Mouse (Mus musculus) G1E (cell line): ENCODE measurements around the gene Rnf217.

Experiments
- CTCF ChIP-seq: IDR thresholded peaks from 2 replicates; pipeline ENCODE4 v1.5.1; 2012; ENCODE audit warnings: low read depth, low read length, inconsistent platforms, mixed read lengths
- GATA1 ChIP-seq: IDR thresholded peaks from 2 replicates; pipeline ENCODE4 v1.6.1; 2012; ENCODE audit warnings: borderline replicate concordance, low read length, inconsistent platforms, mixed read lengths
- POLR2AphosphoS5 ChIP-seq: IDR thresholded peaks from 2 replicates; pipeline ENCODE4 v1.6.1; 2012; ENCODE audit warnings: low read depth, low read length, inconsistent platforms; ENCODE audit not compliant: insufficient replicate concordance
- TAL1 ChIP-seq: conservative IDR thresholded peaks from 2 replicates; pipeline ENCODE4 v1.6.1; 2012; ENCODE audit warnings: low read depth, low read length, inconsistent platforms, mixed read lengths

DNA sequence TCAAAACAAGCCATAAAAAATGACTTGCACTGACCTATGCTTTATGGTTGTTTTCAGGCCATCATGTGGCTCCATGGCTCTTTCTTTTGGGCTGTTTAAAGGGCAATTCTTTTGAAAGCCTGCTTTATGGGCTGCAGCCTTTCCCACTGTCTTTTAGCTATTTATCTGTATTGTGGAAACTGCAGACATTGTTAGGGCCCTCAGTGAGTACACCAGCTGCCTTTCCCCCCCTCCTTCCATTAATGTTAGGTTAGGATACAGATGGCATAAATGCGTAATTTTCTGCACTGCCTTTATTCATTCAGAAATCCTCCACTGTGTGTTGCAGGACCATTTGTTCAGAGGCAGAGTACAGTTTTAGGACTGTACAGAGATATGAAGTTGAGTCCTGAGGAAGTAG, 93.1 kb downstream of the Rnf217 start:
- no peak for TF ChIP-seq CTCF
- no peak for TF ChIP-seq TAL1
- TF ChIP-seq POLR2AphosphoS5, result no peak
- no peak for TF ChIP-seq GATA1
